Mouse (Mus musculus) heart, embryonic 10.5 days (tissue): ENCODE measurements around the gene Fgf4. TPM values are rescaled to one million over a fixed set of nuclear protein-coding genes. Genes with fewer than 3 reads are reported as not detected.

Experiments
- DNase-seq: peaks from one replicate; pipeline ENCODE4 v3.0.0-alpha.2; 2017; ENCODE audit warnings: low spot score
- H3K27ac ChIP-seq: fragments of 300-500 bp; sonication (generic); 2 replicates; pipeline ENCODE4 v1.5.1; 2016; ENCODE audit warnings: mild to moderate bottlenecking
- H3K27me3 ChIP-seq: fragments of 300-500 bp; sonication (generic); 2 replicates; pipeline ENCODE4 v1.6.1; 2016; ENCODE audit warnings: mild to moderate bottlenecking; ENCODE audit not compliant: poor library complexity, insufficient read depth, severe bottlenecking
- H3K36me3 ChIP-seq: fragments of 300-500 bp; sonication (generic); 2 replicates; pipeline ENCODE4 v1.6.1; 2016; ENCODE audit warnings: mild to moderate bottlenecking, moderate library complexity
- H3K4me1 ChIP-seq: fragments of 300-500 bp; sonication (generic); 2 replicates; pipeline ENCODE4 v1.6.1; 2016; ENCODE audit warnings: mild to moderate bottlenecking
- H3K4me3 ChIP-seq: fragments of 300-500 bp; sonication (generic); 2 replicates; pipeline ENCODE4 v1.5.1; 2016; ENCODE audit warnings: mild to moderate bottlenecking, moderate library complexity
- H3K9me3 ChIP-seq: fragments of 300-500 bp; sonication (generic); 2 replicates; pipeline ENCODE4 v1.6.1; 2016; ENCODE audit warnings: mild to moderate bottlenecking, moderate library complexity
- WGBS: fragments of 180-500 bp; shearing (Covaris S2); methylation state at CpG from one replicate; pipeline ENCODE4 v1.1.7; 2016; 5-methylcytosine and 5-hydroxymethylcytosine counted together
- polyA plus RNA-seq: library from polyadenylated mRNA; unstranded; fragments of >200 nt; fragmentation: Nextera tagmentation; extraction: Ambion mirVana; gene quantifications from 2 replicates; pipeline ENCODE4 v1.2.1, GENCODE M21; 2016

Fgf4 gene
- 0.34 TPM in 1 of 2 replicates, not detected in the other for polyA plus RNA-seq

DNA sequence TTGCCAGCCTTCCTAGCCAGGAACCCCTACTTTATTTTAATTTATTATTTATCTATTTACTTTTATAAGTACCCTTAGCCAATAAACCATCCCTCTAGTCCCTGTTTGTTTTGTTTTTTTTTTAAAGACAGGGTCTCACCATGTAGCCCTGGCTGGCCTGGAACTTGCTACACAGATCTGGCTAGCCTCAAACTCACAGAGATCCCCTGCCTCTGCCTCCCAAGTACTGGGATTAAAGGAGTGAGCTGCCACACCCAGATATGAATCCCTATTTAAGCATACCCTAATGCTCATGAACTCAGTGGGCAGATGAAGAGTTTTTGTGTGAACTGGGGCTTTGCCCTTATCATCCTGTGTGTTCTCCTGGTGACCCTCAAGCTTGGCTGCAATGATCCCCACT is at the start of gene Fgf4:
Gene Fgf4, plus strand, starts transcription at position 301 of the 400 bp plus-strand sequence.
- DNase-seq = no peak
- Histone ChIP-seq H3K9me3 (no peaks in the 10 kb centered on the region), H3K4me1 (no peaks in the 10 kb centered on the region), H3K27me3 (peaks cover 65% of the 10 kb centered on the region), H3K4me3 (no peak within 1 kb of the TSS), H3K27ac (no peak within 1 kb of the TSS), H3K36me3 (no peaks in the 10 kb centered on the region)

DNA sequence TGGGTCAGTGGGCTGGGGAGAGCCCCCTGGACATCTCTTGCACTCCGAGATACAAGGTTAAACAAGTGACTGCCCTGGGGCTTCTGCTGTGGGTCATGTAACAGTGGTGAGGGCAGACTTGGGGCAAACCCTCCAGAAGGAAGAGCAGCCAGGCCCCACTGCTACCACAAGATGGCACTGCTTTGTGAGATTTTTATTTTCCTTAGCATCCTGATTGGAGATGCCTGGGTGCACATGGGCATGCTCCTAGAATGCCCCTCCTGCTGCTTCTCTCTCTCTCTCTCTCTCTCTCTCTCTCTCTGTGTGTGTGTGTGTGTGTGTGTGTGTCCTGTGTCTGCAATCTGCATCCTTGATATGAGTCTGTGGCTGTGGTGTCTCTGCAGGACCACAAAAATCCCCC is 48.7 kb upstream of the Fgf4 start:
- Histone ChIP-seq H3K27ac (no peak overlapping the region), H3K4me3 (no peak overlapping the region), H3K36me3 (no peaks in the 10 kb centered on the region), H3K27me3 (peaks cover 73% of the 10 kb centered on the region), H3K4me1 (peaks cover 9% of the 10 kb centered on the region), H3K9me3 (no peaks in the 10 kb centered on the region)
- no peak for DNase-seq
- 28% methylated on average over 1 of the region's 1 CpGs for WGBS

DNA sequence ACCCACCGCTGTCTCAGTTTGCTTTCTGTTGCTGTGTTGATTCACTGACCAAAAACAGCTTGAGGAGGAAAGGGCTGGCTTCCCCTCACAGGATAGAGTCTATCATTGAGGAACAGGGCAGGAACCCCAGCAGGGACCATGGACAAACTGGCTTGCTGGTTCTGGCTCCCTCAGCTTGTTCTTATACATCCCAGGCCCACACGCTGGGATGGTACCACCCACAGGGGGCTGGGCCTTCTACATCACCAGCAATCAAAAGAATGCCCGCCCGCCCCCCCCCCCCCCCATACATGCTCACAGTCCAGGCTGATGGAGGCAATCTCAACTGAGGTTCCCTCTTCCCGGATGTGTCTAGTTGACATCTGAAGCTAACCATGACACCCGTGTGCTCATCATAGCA is 40.1 kb upstream of the Fgf4 start:
- no peak for DNase-seq
- WGBS = 60% methylated on average over 6 of the region's 6 CpGs
- peaks cover 45% of the 10 kb centered on the region for H3K27me3 ChIP-seq
- H3K4me1 ChIP-seq = peaks cover 25% of the 10 kb centered on the region
- H3K4me3 ChIP-seq = no peak overlapping the region
- no peaks in the 10 kb centered on the region for H3K36me3 ChIP-seq
- no peak overlapping the region for H3K27ac ChIP-seq
- H3K9me3 ChIP-seq = no peaks in the 10 kb centered on the region

DNA sequence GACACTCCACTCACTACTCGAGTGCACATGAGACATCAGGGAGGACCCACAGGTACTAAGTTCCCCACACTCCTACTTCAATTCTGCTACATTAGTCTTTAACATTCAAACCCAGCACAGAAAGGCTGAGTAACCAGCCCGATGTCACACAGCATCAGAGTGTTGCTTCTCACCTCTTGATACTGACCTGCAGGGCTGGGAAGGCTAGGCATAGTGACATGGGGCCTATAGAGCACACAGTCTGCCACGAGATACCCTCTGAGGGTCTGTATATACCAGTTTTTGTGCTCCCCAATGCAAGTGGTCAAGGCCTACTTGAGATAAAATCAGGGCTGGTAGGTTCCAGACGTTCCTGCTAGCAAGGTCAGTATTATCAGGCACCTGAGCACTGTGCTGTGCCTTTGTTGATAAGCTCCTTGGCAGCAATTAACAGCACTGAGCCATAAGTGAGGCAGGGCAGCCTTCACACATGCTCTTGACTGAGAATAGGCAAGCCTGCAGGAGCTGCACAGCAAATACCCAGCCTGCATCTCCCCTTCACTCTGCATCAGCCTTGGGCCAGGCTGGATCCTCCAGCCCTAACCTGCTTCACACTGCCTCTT is 39.1 kb upstream of the Fgf4 start:
- H3K36me3 ChIP-seq = no peaks in the 10 kb centered on the region
- WGBS = 54% methylated on average over 4 of the region's 4 CpGs
- no peak for DNase-seq

DNA sequence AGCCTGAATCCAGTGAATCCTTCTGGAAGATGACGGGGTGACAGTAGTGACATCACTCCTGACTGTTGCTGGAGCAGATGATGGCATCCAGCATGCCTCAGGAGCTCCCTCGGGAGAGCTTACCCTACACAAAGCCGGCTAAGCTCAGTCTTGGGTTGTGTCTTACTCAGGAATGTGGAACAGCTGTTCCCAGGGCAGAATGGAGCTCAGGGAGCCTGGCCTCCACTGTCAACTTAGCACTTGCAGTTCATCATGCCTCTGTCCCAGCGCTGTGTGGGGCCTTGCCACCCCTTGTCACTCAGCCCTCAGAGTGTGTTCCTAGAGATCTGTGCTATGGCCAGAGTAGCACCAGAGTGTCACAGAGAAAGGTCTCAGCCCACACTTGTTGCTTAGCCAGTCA is 35.6 kb upstream of the Fgf4 start:
- H3K36me3 ChIP-seq = no peaks in the 10 kb centered on the region
- H3K9me3 ChIP-seq = no peaks in the 10 kb centered on the region
- H3K4me1 ChIP-seq = peaks cover 31% of the 10 kb centered on the region
- H3K27me3 ChIP-seq = peaks cover 18% of the 10 kb centered on the region
- H3K27ac ChIP-seq = 0 out of 2 replicates have a peak overlapping the region, but pooled peaks have one; percentile 7
- no peak overlapping the region for H3K4me3 ChIP-seq
- WGBS = 20% methylated on average over 4 of the region's 4 CpGs
- no peak for DNase-seq

More for the DNA sequence above, 39.1 kb upstream of the Fgf4 start:
- H3K9me3 ChIP-seq = no peaks in the 10 kb centered on the region
- H3K27ac ChIP-seq = no peak overlapping the region
- H3K4me3 ChIP-seq = no peak overlapping the region
- H3K27me3 ChIP-seq = peaks cover 34% of the 10 kb centered on the region
- H3K4me1 ChIP-seq = peaks cover 26% of the 10 kb centered on the region

DNA sequence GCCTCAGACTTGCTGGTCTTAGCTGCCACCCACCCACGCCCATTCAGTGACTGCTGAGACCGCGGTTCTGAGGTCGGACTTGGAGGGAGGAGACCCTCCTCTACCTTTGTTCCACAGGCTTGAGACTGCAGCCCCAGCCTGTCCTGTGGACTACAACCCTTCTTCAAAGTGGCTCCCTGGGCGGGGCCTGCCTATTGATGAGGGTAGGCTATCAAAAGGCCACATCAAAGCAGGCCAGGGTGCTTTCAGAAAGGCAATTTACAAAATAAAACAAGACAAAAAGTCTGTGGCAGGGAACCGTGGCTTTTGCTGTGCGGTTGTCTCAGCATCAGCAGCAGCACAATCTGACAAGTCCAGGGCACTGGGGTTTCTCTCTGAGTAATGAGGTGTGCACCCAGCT is 25.3 kb upstream of the Fgf4 start:
- H3K9me3 ChIP-seq = no peaks in the 10 kb centered on the region; the same call in 1 of the 2 replicates
- H3K27ac ChIP-seq = no peak overlapping the region
- H3K27me3 ChIP-seq = peaks cover 45% of the 10 kb centered on the region
- H3K4me3 ChIP-seq = no peak overlapping the region
- no peak for DNase-seq
- H3K36me3 ChIP-seq = no peaks in the 10 kb centered on the region
- 0 out of 2 replicates have a peak, but pooled peaks cover 4% of the 10 kb centered on the region for H3K4me1 ChIP-seq
- 59% methylated on average over 7 of the region's 7 CpGs for WGBS

DNA sequence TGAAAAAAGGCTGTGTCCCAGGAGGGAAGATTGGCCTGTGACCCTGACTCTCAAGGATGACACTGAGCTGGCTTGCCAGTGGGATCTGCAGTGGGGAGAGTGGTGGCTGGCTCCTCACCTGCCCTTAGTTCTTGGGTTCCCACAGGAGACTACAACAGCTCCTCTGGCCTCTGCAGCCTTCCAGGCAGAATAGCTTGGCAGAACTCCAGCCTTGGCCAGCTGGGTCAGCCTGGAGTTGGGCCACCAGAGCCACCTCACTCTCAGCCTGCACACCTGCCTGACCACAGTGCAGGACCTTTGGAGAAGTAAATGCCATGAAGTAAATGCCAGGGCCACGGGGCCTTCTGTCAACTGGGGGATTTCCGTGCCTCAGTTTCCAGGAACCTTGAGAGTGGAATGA is 23.2 kb upstream of the Fgf4 start:
- no peak overlapping the region for H3K27ac ChIP-seq
- WGBS = 89% methylated on average over 2 of the region's 2 CpGs
- no peaks in the 10 kb centered on the region for H3K9me3 ChIP-seq
- H3K27me3 ChIP-seq = peaks cover 65% of the 10 kb centered on the region
- no peak overlapping the region for H3K4me3 ChIP-seq
- H3K4me1 ChIP-seq = 0 out of 2 replicates have a peak, but pooled peaks cover 4% of the 10 kb centered on the region
- DNase-seq = no peak
- no peaks in the 10 kb centered on the region for H3K36me3 ChIP-seq

DNA sequence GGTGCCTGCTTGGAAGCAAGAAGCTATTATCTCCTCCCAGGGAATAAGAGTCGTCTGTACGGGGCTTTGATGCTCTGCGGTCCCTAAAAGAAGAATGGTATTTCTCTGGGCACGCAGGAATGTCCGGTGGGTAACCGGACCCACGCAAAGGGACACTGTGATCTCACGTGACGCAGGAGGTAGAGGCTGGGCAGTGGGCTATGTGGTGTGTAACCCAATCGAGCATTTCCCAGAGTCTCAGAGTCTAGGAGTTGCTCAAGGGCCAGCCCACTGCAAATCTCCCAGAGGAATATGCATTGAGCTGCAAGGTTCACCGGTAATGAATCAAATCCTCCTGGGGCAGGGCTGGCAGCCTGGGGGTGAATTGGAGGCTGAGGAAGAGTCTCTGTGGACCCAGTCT is 18.8 kb upstream of the Fgf4 start:
- H3K36me3 ChIP-seq = no peaks in the 10 kb centered on the region
- no peak overlapping the region for H3K27ac ChIP-seq
- 0 out of 2 replicates have a peak, but pooled peaks cover 3% of the 10 kb centered on the region for H3K4me1 ChIP-seq
- H3K9me3 ChIP-seq = no peaks in the 10 kb centered on the region
- peaks cover 87% of the 10 kb centered on the region for H3K27me3 ChIP-seq
- no peak for DNase-seq
- H3K4me3 ChIP-seq = no peak overlapping the region
- WGBS = 69% methylated on average over 11 of the region's 11 CpGs

DNA sequence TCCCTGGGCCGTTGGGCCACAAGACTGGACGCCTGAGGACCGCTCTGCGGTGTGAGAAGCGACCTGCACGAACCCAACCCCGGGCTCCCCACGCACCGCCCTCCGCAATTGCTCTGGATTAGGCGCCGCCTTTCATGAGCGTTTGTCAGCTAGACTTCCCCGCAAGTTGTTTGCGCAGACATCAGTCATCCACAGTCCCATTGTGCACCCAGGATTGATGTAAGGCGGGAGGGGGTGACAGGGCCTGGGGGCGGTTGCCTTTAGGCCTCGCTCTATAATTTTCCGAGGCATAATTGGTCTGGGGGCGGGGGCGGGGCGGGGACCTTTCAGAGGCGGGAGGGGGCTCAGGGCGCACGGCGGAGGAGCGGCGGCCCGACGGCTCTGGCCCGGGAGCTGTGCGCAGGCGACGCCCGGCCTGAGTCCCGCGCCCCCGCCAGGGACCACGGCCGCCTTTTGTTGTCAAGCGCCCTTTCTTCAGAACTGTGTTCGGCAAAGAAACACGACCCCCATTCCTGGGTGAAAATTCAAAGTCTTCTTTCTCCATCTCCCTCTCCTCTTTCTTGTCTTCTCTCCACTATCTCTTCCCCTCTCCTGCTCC is 9.2 kb upstream of the Fgf4 start, which contains the start of gene Fgf3:
Gene Fgf3, plus strand, starts transcription at position 193 of the 598 bp plus-strand sequence.
- 2% methylated on average over 43 of the region's 43 CpGs for WGBS
- H3K27ac ChIP-seq = no peak within 1 kb of the TSS
- H3K4me3 ChIP-seq = peak within 1 kb of the TSS; percentile 56
- peaks cover 22% of the 10 kb centered on the region for H3K4me1 ChIP-seq
- peaks cover 98% of the 10 kb centered on the region for H3K27me3 ChIP-seq
- no peak for DNase-seq
- H3K36me3 ChIP-seq = no peaks in the 10 kb centered on the region
- no peaks in the 10 kb centered on the region for H3K9me3 ChIP-seq

DNA sequence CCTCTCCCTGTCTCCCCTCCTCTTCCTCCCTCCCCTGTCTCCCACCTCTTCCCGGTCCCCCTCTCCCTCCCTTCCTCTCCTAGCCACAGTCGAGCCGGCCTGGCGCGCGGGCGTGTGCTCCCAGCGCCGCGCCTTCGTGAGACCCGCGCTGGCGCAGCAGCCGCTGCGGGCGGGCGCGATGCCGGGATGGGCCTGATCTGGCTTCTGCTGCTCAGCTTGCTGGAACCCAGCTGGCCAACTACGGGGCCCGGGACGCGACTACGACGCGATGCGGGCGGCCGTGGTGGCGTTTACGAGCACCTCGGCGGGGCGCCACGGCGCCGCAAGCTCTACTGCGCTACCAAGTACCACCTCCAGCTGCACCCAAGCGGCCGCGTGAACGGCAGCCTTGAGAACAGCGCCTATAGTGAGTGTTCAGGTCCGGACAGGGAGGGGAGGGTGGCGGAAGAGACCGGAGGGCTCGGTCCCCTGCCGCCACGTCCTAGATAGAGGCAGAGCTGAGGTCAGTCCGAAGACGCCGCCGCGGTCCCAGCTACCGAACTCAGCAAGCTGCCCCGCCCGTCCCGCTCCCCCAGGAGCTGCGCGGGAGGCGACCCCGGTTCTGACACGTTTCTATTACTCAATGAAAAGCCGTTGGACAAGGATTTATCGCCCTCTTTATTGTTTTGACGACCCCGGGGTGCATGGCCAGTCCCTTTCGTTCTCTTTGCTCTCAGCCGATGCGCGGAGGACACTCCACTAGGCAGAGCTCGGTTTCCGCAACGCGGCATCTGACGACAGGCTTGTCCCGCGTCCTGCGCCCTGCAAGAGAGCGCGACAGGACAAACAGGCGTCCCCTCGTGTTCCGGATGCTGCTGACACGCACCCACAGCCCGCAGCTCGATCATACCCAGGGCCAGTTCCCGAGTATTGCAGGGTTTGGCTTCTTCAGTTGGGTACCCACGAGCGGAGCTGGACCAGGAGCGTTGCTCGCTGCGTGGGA is 8.4 kb upstream of the Fgf4 start:
- under 1% methylated on average over 94 of the region's 94 CpGs for WGBS
- H3K9me3 ChIP-seq = no peaks in the 10 kb centered on the region
- no peak for DNase-seq

DNA sequence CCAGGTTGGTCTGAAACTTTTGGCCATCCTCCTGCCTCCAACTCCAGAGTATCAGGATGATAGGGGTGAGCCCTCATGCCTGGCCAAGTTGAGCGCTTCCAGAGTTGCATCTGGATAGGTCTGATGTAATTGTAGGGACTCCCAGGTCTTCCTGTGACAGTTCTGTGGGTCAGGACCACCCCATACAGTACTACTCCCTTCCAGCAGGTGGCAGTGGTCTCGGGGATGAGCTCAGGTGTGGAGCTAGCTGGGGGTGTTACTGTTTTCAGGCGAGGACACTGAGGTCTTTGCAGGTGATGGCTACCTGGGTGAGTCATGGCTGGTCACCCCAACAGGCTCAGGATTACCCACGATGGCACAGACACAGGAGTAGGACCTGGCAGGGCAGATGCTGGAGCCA is 1.0 kb upstream of the Fgf4 start:
- Histone ChIP-seq H3K36me3 (no peaks in the 10 kb centered on the region), H3K9me3 (no peaks in the 10 kb centered on the region), H3K27me3 (peaks cover 71% of the 10 kb centered on the region), H3K27ac (no peak overlapping the region), H3K4me3 (no peak overlapping the region), H3K4me1 (no peaks in the 10 kb centered on the region)
- no peak for DNase-seq
- WGBS = 14% methylated on average over 4 of the region's 4 CpGs

More for the DNA sequence above, 8.4 kb upstream of the Fgf4 start:
- Histone ChIP-seq H3K4me1 (peaks cover 22% of the 10 kb centered on the region), H3K36me3 (no peaks in the 10 kb centered on the region), H3K4me3 (peak overlapping the region; percentile 56), H3K27ac (no peak overlapping the region), H3K27me3 (peaks cover 98% of the 10 kb centered on the region)

DNA sequence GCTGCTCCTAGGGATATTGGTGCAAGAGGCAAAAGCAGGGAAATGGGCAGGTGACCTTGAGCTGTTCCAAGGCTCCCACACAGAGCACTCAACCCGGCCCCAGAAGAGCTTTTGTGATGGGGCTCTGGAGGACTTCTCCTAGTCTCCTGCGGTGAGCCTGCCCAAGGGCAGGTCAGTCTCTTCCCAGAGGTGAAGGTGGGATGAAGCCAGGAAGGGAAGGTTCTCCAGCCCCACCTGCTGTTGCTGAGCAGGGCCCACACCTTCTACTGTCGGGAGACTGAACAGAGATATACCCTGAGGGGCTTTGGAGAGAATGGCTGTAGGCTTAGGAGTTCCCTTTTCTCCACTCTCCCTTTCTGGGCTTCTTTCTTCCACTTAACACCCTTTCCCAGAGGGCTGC is 4.2 kb downstream of the Fgf4 start:
- H3K27me3 ChIP-seq = peaks cover 50% of the 10 kb centered on the region; the same call in 1 of the 2 replicates
- H3K9me3 ChIP-seq = no peaks in the 10 kb centered on the region
- 42% methylated on average over 3 of the region's 3 CpGs for WGBS
- H3K4me1 ChIP-seq = no peaks in the 10 kb centered on the region
- no peak overlapping the region for H3K27ac ChIP-seq
- DNase-seq = no peak
- H3K36me3 ChIP-seq = no peaks in the 10 kb centered on the region
- no peak overlapping the region for H3K4me3 ChIP-seq

DNA sequence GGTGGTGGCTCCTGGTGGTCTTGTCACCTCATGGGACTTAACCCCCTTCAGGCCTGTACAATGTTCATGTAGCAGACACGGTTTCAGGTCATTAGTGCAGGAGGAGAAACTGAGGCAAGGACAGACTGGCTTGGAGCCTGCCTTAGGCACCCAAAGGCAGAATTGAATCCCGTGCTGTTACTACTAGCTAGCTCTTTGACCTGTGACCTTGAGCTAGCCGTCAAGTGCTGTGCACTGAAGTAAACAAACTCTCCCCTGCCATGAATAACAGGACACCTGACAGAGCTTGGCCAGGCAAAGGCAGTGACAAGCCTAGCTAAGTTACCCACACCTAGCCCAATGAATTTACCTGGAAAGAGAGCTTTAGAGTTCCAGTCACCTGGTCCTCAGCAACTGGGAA is 7.8 kb downstream of the Fgf4 start:
- no peak overlapping the region for H3K4me3 ChIP-seq
- WGBS = 44% methylated on average over 3 of the region's 3 CpGs
- no peaks in the 10 kb centered on the region for H3K36me3 ChIP-seq
- H3K9me3 ChIP-seq = no peaks in the 10 kb centered on the region
- H3K4me1 ChIP-seq = no peaks in the 10 kb centered on the region
- H3K27ac ChIP-seq = no peak overlapping the region
- no peak for DNase-seq
- H3K27me3 ChIP-seq = peaks cover 66% of the 10 kb centered on the region
